Mouse (Mus musculus) lung, postnatal 0 days (tissue): Measurements from ENCODE around the gene Sbno2. TPM values are rescaled to one million over a fixed set of nuclear protein-coding genes. Genes with fewer than 3 reads are reported as not detected.

Experiments
- ATAC-seq: fragments of 200-750 bp; cut with Nextera tagmentation; 2 replicates; pipeline ENCODE4 v1.8.0; 2017; ENCODE audit warnings: moderate library complexity
- DNase-seq: peaks from one replicate; pipeline ENCODE4 v3.0.0-alpha.2; 2016; ENCODE audit warnings: low spot score
- H3K27ac ChIP-seq: fragments of 300-500 bp; sonication (generic); 2 replicates; pipeline ENCODE4 v1.5.1; 2014; ENCODE audit warnings: antibody characterized with exemption, mild to moderate bottlenecking, low read length, mixed read lengths
- H3K27me3 ChIP-seq: fragments of 300-500 bp; sonication (generic); replicated peaks from 2 replicates; pipeline ENCODE4 v1.6.1; 2014; ENCODE audit warnings: low read length, mixed read lengths; ENCODE audit not compliant: insufficient read depth
- H3K36me3 ChIP-seq: fragments of 300-500 bp; sonication (generic); 2 replicates; pipeline ENCODE4 v1.6.1; 2014; ENCODE audit warnings: low read length, mixed read lengths; ENCODE audit not compliant: insufficient read depth
- H3K4me1 ChIP-seq: fragments of 300-500 bp; sonication (generic); 2 replicates; pipeline ENCODE4 v1.6.1; 2014; ENCODE audit warnings: antibody characterized with exemption, low read depth, low read length, mixed read lengths; ENCODE audit not compliant: insufficient read depth
- H3K4me2 ChIP-seq: fragments of 300-500 bp; sonication (generic); replicated peaks from 2 replicates; pipeline ENCODE4 v1.6.1; 2014; ENCODE audit warnings: low read depth, mild to moderate bottlenecking, low read length, moderate library complexity, mixed read lengths
- H3K4me3 ChIP-seq: fragments of 300-500 bp; sonication (generic); 2 replicates; pipeline ENCODE4 v1.5.1; 2014; ENCODE audit warnings: low read depth, low read length
- H3K9ac ChIP-seq: fragments of 300-500 bp; sonication (generic); replicated peaks from 2 replicates; pipeline ENCODE4 v1.6.1; 2014; ENCODE audit warnings: low read depth, mild to moderate bottlenecking
- H3K9me3 ChIP-seq: fragments of 300-500 bp; sonication (generic); 2 replicates; pipeline ENCODE4 v1.6.1; 2016; ENCODE audit warnings: low read length, mixed read lengths
- CTCF ChIP-seq: IDR thresholded peaks from 2 replicates; pipeline ENCODE4 v1.5.1; 2016; ENCODE audit warnings: antibody characterized with exemption, mild to moderate bottlenecking
- EP300 ChIP-seq: IDR thresholded peaks from 2 replicates; pipeline ENCODE4 v1.6.1; 2016; ENCODE audit warnings: antibody characterized with exemption, mild to moderate bottlenecking, control low read depth
- WGBS: fragments of 180-500 bp; shearing (Covaris S2); extraction: QIAGEN DNeasy Blood & Tissue Kit; methylation state at CpG from one replicate; pipeline ENCODE4 v1.1.7; 2014; 5-methylcytosine and 5-hydroxymethylcytosine counted together
- polyA plus RNA-seq: library from polyadenylated mRNA; unstranded; fragments of >200 nt; fragmentation: Nextera tagmentation; extraction: Ambion mirVana; gene quantifications from 2 replicates; pipeline ENCODE4 v1.2.1, GENCODE M21; 2015

The Sbno2 gene
- polyA plus RNA-seq, 1 experiment from 2014 or later: 17.5 TPM

DNA sequence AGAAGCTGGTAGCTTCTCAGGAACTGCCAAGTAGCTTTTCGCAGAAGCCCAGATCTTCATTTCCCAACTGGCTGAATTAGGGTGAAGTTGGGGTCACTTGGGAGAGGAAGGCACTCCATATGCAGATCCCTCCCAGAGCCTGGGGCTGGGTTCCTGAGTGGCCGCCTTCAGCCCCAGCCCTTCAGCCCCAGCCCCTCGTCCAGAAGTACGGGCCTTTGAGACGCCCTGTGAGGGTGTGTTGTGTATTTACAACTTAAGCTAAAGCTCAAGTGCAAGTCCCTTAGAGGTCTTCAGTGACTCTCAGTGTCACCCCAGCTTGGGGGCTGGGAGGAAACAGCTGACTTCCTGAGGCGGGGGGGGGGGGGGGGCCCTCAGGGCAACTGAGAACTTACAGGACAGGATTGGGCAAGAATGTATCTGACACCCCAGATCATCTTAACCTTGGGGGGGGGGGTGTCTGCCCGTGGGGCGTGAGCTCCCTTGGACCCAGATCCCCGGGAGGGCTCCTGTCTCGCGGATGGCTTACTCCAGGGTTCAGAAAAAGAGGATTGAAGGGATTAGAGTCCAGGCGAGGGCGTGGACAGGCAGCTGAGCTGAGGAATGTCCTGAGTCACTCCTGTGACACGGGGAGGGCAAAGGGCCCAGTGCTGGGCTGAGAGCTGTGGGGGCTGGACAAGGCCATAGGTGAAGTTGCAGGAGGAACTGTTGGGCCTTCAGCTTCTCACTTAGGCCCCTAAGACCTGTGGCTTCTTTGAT lies 53.6 kb downstream of the Sbno2 start:
- 0 out of 2 replicates have a peak overlapping the region, but pooled peaks have one; percentile 19 for H3K9ac ChIP-seq
- H3K4me1 ChIP-seq: peaks cover 29% of the 10 kb centered on the region
- 13% methylated on average over 14 of the region's 14 CpGs for WGBS
- H3K27ac ChIP-seq: peak overlapping the region; percentile 90
- H3K9me3 ChIP-seq: no peaks in the 10 kb centered on the region
- TF ChIP-seq EP300 (no peak; the same call in 1 of the 2 replicates), CTCF (0 out of 2 replicates have a peak, but pooled peaks have one; percentile 2)
- no peaks in the 10 kb centered on the region for H3K27me3 ChIP-seq
- DNase-seq (peak; percentile 94), ATAC-seq (peak; percentile 58)
- peak overlapping the region; percentile 17; the same call in 1 of the 2 replicates for H3K4me2 ChIP-seq
- H3K36me3 ChIP-seq: 0 out of 2 replicates have a peak, but pooled peaks cover 5% of the 10 kb centered on the region
- H3K4me3 ChIP-seq: no peak overlapping the region

DNA sequence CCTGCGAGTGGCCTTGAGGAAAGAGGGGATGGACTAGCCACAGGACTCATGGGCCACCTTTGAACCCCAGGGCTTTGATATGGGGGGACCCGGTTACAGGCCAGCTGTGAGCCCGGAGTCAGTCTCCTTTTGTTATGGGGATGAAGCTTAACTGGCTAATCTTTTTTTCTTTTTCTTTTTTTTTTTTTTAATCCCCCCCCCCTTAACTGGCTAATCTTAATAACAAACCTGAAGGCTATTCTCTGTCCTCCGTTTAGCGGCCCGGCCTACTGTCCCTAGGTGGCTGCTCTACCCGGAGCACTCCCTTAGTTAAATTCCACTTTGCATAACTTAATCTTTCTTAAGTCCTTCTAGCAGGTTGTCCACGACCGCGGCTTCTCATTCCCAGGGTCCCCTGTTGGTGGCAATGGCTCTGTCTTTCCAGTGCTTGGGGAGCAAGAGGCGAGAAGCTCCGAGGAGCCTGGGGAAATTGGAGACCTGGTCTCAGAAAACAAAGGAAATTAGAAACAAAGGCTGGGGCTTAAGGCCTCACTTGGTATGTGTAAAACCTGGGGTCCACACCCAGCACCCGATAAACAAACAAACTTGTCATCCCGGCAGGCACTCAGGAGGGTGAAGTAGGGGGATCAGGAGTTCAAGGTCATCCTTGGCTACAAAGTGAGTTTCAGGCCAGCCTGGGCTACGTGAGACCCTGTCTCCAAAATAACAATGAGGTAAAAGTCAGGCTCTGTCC lies 54.3 kb downstream of the Sbno2 start:
- ATAC-seq: no peak
- no peak overlapping the region for H3K4me2 ChIP-seq
- peak; percentile 39 for DNase-seq
- 31% methylated on average over 15 of the region's 15 CpGs for WGBS
- H3K4me3 ChIP-seq: no peak overlapping the region
- no peaks in the 10 kb centered on the region for H3K27me3 ChIP-seq
- H3K36me3 ChIP-seq: no peaks in the 10 kb centered on the region
- H3K9me3 ChIP-seq: no peaks in the 10 kb centered on the region
- TF ChIP-seq CTCF (no peak), EP300 (no peak; the same call in 1 of the 2 replicates)
- peak overlapping the region; percentile 90 for H3K27ac ChIP-seq
- peaks cover 29% of the 10 kb centered on the region for H3K4me1 ChIP-seq
- no peak overlapping the region for H3K9ac ChIP-seq

DNA sequence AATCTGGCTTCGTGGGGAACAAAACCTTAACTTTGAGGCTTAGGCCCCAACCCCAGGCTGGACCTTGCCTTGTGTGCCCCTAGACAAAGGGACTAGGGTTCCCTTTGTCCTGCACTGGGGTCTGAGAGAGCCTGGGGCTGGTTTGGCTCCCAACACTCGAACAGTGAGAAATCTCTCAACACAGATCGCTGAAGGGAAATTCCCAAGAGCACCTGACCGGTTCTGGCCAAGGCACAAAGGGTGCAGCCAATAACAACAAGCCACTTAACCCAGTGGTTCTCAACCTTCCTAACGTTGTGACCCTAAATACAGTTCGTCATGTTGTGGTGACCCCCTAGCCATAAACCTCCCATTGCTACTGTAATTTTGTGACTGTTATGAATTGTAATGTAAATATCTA lies 55.1 kb downstream of the Sbno2 start:
- Histone ChIP-seq H3K4me1 (peaks cover 29% of the 10 kb centered on the region), H3K4me3 (no peak overlapping the region), H3K4me2 (no peak overlapping the region), H3K27ac (peak overlapping the region; percentile 90), H3K9ac (no peak overlapping the region), H3K36me3 (no peaks in the 10 kb centered on the region), H3K9me3 (no peaks in the 10 kb centered on the region), H3K27me3 (no peaks in the 10 kb centered on the region)
- 45% methylated on average over 6 of the region's 6 CpGs for WGBS
- DNase-seq: peak; percentile 65
- TF ChIP-seq EP300: 0 out of 2 replicates have a peak, but pooled peaks have one; percentile 21
- TF ChIP-seq CTCF: no peak
- ATAC-seq: no peak

DNA sequence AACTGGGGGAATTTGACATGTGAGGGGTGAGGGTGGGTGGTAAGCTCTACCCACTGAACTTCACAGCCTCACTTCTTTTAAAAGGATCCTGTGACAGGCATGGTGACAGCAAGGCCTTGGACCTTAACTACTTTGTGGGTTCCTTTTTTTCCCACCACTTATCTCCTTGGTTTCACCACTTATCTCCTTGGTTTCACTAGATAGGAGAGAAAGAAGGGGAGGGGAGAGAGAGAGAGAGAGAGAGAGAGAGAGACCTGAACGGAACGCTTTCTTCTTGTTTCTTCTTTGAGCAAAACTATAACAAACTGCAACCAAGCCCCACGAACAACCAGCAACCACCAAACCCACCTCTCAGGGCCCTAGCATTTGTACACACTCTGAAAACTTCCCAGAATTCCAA lies 56.5 kb downstream of the Sbno2 start:
- no peak overlapping the region for H3K4me2 ChIP-seq
- WGBS: 55% methylated on average over 3 of the region's 3 CpGs
- peak; percentile 25 for DNase-seq

DNA sequence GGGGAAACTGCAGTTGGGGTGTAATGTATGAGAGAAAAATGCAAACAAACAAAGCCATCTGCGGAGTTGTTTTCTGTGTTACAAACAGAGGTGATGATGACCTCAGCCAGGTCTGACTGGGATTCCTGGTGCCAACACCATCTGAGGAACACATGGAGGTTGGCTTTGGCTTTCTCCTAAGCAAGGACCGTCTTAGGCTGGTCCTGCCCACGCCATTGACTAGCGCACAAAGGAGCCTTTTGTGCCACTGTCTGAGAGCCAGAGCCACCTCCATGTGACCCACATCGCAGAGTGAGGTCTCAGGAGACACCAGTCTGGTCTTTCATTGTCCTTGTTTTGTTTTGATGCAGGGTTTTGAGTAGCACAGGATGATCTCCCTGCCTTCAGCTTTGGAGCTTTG lies 57.0 kb downstream of the Sbno2 start:
- peaks cover 29% of the 10 kb centered on the region for H3K4me1 ChIP-seq
- TF ChIP-seq EP300 (no peak), CTCF (no peak)
- no peak overlapping the region for H3K4me2 ChIP-seq
- H3K9ac ChIP-seq: no peak overlapping the region
- H3K9me3 ChIP-seq: no peaks in the 10 kb centered on the region
- no peaks in the 10 kb centered on the region for H3K27me3 ChIP-seq
- no peaks in the 10 kb centered on the region for H3K36me3 ChIP-seq
- H3K27ac ChIP-seq: peak overlapping the region; percentile 68
- ATAC-seq (no peak), DNase-seq (no peak)
- no peak overlapping the region for H3K4me3 ChIP-seq
- 26% methylated on average over 5 of the region's 5 CpGs for WGBS

More for the DNA sequence above, 56.5 kb downstream of the Sbno2 start:
- H3K27ac ChIP-seq: peak overlapping the region; percentile 68
- no peak overlapping the region for H3K9ac ChIP-seq
- no peak overlapping the region for H3K4me3 ChIP-seq
- TF ChIP-seq CTCF: no peak
- TF ChIP-seq EP300: no peak
- no peaks in the 10 kb centered on the region for H3K9me3 ChIP-seq
- peaks cover 29% of the 10 kb centered on the region for H3K4me1 ChIP-seq
- H3K27me3 ChIP-seq: no peaks in the 10 kb centered on the region
- ATAC-seq: no peak
- H3K36me3 ChIP-seq: no peaks in the 10 kb centered on the region

DNA sequence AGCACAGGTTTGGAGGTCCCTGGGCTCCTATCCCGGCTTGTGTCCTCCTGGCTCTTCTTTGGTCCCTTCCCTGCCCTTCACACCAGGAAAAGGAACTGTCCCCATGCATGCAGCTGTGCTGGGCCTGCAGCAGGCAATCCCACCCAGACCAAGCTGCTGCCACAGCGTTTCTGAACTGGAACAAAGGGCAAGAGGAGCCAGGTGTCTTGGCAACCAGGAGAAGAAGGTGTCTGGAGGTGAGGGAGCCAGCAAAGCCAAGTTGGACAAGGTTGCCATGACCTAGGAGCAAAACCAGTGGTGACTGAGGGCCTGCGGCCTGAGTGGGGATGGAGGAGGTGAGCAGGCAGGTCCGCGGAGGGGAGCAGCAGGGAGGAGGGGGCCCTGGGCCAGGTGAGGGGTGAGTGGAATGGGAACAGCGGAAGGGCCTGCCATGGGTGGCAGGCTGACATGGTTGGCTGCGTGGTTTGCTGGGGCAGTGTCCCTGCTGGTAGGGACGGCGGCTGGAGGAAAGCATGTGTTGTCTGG lies 58.3 kb downstream of the Sbno2 start, which contains the start of gene Gpx4:
Gpx4 (plus strand) TSS at position 126 of the 525 bp plus-strand sequence.
- peaks cover 18% of the 10 kb centered on the region for H3K4me1 ChIP-seq
- DNase-seq (no peak), ATAC-seq (no peak)
- no peaks in the 10 kb centered on the region for H3K27me3 ChIP-seq
- H3K4me2 ChIP-seq: no peak within 1 kb of the TSS
- TF ChIP-seq CTCF: no peak
- TF ChIP-seq EP300: no peak
- peak within 1 kb of the TSS; percentile 40; the same call in 1 of the 2 replicates for H3K27ac ChIP-seq
- no peak within 1 kb of the TSS for H3K9ac ChIP-seq
- H3K4me3 ChIP-seq: no peak within 1 kb of the TSS
- WGBS: 61% methylated on average over 9 of the region's 9 CpGs
- no peaks in the 10 kb centered on the region for H3K9me3 ChIP-seq
- no peaks in the 10 kb centered on the region for H3K36me3 ChIP-seq
